Comparison of ENCODE assay signal across 22 mouse cellular contexts in genomic region chr17:12268091-12268490, GRCm38 (mm10). TPM values are rescaled to one million over a fixed set of nuclear protein-coding genes. Genes with fewer than 3 reads are reported as not detected.
DNase-seq lines count a peak whose midpoint lies in the region; ATAC-seq lines count a peak whose summit lies in the region.
"Had no signal": no experiment of that assay in that cellular context is flagged by ENCODE, and none has a peak within 500 bp of the region (broad histone marks: within the 10 kb centered on the region; RNA-seq: fewer than 3 reads in every experiment).

No protein-coding gene starts in this region.

- H3K27ac ChIP-seq in hindbrain, embryonic 13.5 days, result no peak overlapping the region
- H3K27ac ChIP-seq in hindbrain, embryonic 11.5 days (ENCODE audit: low read depth, low read length), result no peak overlapping the region
- H3K27ac ChIP-seq: embryonic facial prominence, embryonic 12.5 days; embryonic facial prominence, embryonic 15.5 days; forebrain, embryonic 15.5 days; hindbrain, embryonic 12.5 days had no signal

- peaks cover 31% of the 10 kb centered on the region for H3K36me3 ChIP-seq in hindbrain, embryonic 13.5 days
- H3K36me3 ChIP-seq in hindbrain, embryonic 11.5 days (ENCODE audit: control insufficient read depth, insufficient read depth, low read length), result peaks cover 8% of the 10 kb centered on the region

- no peak overlapping the region for H3K4me3 ChIP-seq in hindbrain, embryonic 13.5 days
- H3K4me3 ChIP-seq in hindbrain, embryonic 11.5 days (ENCODE audit: low read depth, low read length), result no peak overlapping the region
- H3K4me3 ChIP-seq: embryonic facial prominence, embryonic 12.5 days; embryonic facial prominence, embryonic 15.5 days; forebrain, embryonic 15.5 days; gastrocnemius, adult 2 months; heart, embryonic 12.5 days; heart, embryonic 15.5 days; hindbrain, embryonic 12.5 days had no signal

- peak overlapping the region; percentile 39; the same call in 1 of the 2 replicates for H3K9ac ChIP-seq in hindbrain, embryonic 13.5 days
- no peak overlapping the region for H3K9ac ChIP-seq in hindbrain, embryonic 11.5 days (ENCODE audit: low read depth, low read length)
- H3K9ac ChIP-seq: embryonic facial prominence, embryonic 12.5 days; embryonic facial prominence, embryonic 15.5 days; forebrain, embryonic 15.5 days; heart, embryonic 15.5 days; hindbrain, embryonic 12.5 days had no signal

- 79% methylated on average over 4 of the region's 4 CpGs for WGBS in hindbrain, embryonic 13.5 days
- 80% methylated on average over 4 of the region's 4 CpGs for WGBS in hindbrain, embryonic 11.5 days

- DNase-seq in cerebellum, postnatal 10 days, result peak; percentile 42 to 55
- no peak for DNase-seq in cerebellum, postnatal 14 days
- DNase-seq in hindbrain, embryonic 11.5 days (ENCODE audit: low spot score), result no peak
- peak; percentile 33 for DNase-seq in left cerebral cortex, postnatal 4 days
- no peak for DNase-seq in left cerebral cortex, postnatal 25 days (ENCODE audit: low spot score in 2 of 2)
- DNase-seq in adrenal gland, adult (ENCODE audit: inconsistent age in 2 of 2, low spot score in 1 of 2), result no peak
- DNase-seq: adrenal gland, postnatal 10 days; adrenal gland, postnatal 36 days; cerebellum, adult 11-12 months; cerebellum, adult 8-10 months; cerebellum, postnatal 25 days; heart, postnatal 4 days had no signal

- no peak overlapping the region for H3K4me2 ChIP-seq in hindbrain, embryonic 13.5 days
- H3K4me2 ChIP-seq in hindbrain, embryonic 11.5 days (replicated peaks; ENCODE audit: low read depth, low read length), result no peak overlapping the region
- H3K4me2 ChIP-seq: embryonic facial prominence, embryonic 12.5 days; embryonic facial prominence, embryonic 15.5 days; forebrain, embryonic 15.5 days; heart, embryonic 12.5 days; heart, embryonic 15.5 days; hindbrain, embryonic 12.5 days had no signal

- H3K27me3 ChIP-seq in hindbrain, embryonic 13.5 days, result no peaks in the 10 kb centered on the region
- H3K27me3 ChIP-seq in hindbrain, embryonic 11.5 days (ENCODE audit: control insufficient read depth, insufficient read depth, low read length), result no peaks in the 10 kb centered on the region
- H3K27me3 ChIP-seq: embryonic facial prominence, embryonic 12.5 days; embryonic facial prominence, embryonic 15.5 days; forebrain, embryonic 15.5 days; heart, embryonic 12.5 days; heart, embryonic 15.5 days; hindbrain, embryonic 12.5 days had no signal

- ATAC-seq in hindbrain, embryonic 13.5 days (ENCODE audit: low FRiP score), result no peak
- ATAC-seq in hindbrain, embryonic 11.5 days (ENCODE audit: low FRiP score), result no peak
- ATAC-seq: activated CD4-positive, CD25-positive, alpha-beta regulatory T cell, adult 4 months; forebrain, embryonic 15.5 days; intestine, postnatal 0 days had no signal

- no peaks in the 10 kb centered on the region for H3K9me3 ChIP-seq in hindbrain, embryonic 13.5 days
- H3K9me3 ChIP-seq in hindbrain, embryonic 11.5 days (ENCODE audit: control insufficient read depth, low read length), result no peaks in the 10 kb centered on the region
- H3K9me3 ChIP-seq: embryonic facial prominence, embryonic 12.5 days; embryonic facial prominence, embryonic 15.5 days; forebrain, embryonic 15.5 days; heart, embryonic 12.5 days; heart, embryonic 15.5 days; hindbrain, embryonic 12.5 days had no signal

- intact Hi-C loops in left cerebral cortex, postnatal 4 days (cut with DNase I), result loop anchor here (10.0 kb wide), 1 partner anchor 97 kb away; no protein-coding TSS in a partner anchor
- intact Hi-C loops in left cerebral cortex, postnatal 25 days (cut with DNase I), result no loop called here

- peaks cover 31% of the 10 kb centered on the region for H3K4me1 ChIP-seq in hindbrain, embryonic 13.5 days (replicated peaks)
- H3K4me1 ChIP-seq in hindbrain, embryonic 11.5 days (replicated peaks; ENCODE audit: control insufficient read depth, insufficient read depth, low read length), result no peaks in the 10 kb centered on the region

RNA-seq across cellular contexts. Expression of gene Map3k4, which starts 50.5 kb away (rescaled TPM):
- polyA plus RNA-seq in hindbrain, embryonic 13.5 days (2015; fragmentation: Nextera tagmentation; extraction: Ambion mirVana), result 41.1 and 45.8 TPM in 2 replicates
- polyA plus RNA-seq in hindbrain, embryonic 11.5 days (2014; fragmentation: Nextera tagmentation; extraction: Ambion mirVana), result 45.8 and 62.3 TPM in 2 replicates
- total RNA-seq in left cerebral cortex, postnatal 4 days (2021), result 10 to 100 TPM; 43.0 to 44.1 TPM
- 10 to 100 TPM; 39.4 to 44.4 TPM for total RNA-seq in left cerebral cortex, postnatal 25 days (2021)

Comparison
In these comparisons a context has a peak if more than half of its experiments do, and no peak if none do; other contexts are left out.
1. DNase-seq: peak in cerebellum, postnatal 10 days (2 of 2) and left cerebral cortex, postnatal 4 days (single experiment); none in cerebellum, postnatal 14 days (0 of 2), hindbrain, embryonic 11.5 days (single experiment), left cerebral cortex, postnatal 25 days (0 of 2) and adrenal gland, adult (0 of 2).